ENCODE assay signal across 8 mouse cellular contexts in genomic region chr10:56431600-56432389, GRCm38 (mm10). TPM values are rescaled to one million over a fixed set of nuclear protein-coding genes. Genes with fewer than 3 reads are reported as not detected.
DNase-seq lines count a peak whose midpoint lies in the region; ATAC-seq lines count a peak whose summit lies in the region.

No protein-coding gene starts in this region.

- H3K4me3 ChIP-seq in lung, embryonic 15.5 days, result peak overlapping the region; percentile 31
- H3K4me3 ChIP-seq in hindbrain, embryonic 12.5 days, result peak overlapping the region; percentile 30
- H3K4me3 ChIP-seq in midbrain, embryonic 11.5 days (ENCODE audit: low read depth, low read length), result peak overlapping the region; percentile 23

- H3K4me1 ChIP-seq in lung, embryonic 15.5 days, result peaks cover 12% of the 10 kb centered on the region
- peaks cover 8% of the 10 kb centered on the region for H3K4me1 ChIP-seq in hindbrain, embryonic 12.5 days
- no peaks in the 10 kb centered on the region for H3K4me1 ChIP-seq in midbrain, embryonic 11.5 days (ENCODE audit: control insufficient read depth, insufficient read depth, low read length)

- H3K27me3 ChIP-seq in lung, embryonic 15.5 days, result no peaks in the 10 kb centered on the region
- H3K27me3 ChIP-seq in hindbrain, embryonic 12.5 days, result no peaks in the 10 kb centered on the region
- H3K27me3 ChIP-seq in midbrain, embryonic 11.5 days (ENCODE audit: control insufficient read depth, insufficient read depth, low read length), result no peaks in the 10 kb centered on the region; the same call in 1 of the 2 replicates

- no peaks in the 10 kb centered on the region for H3K36me3 ChIP-seq in lung, embryonic 15.5 days
- no peaks in the 10 kb centered on the region for H3K36me3 ChIP-seq in hindbrain, embryonic 12.5 days
- H3K36me3 ChIP-seq in midbrain, embryonic 11.5 days (ENCODE audit: control insufficient read depth, insufficient read depth, low read length), result no peaks in the 10 kb centered on the region

- DNase-seq in cerebellum, postnatal 36 days, result no peak
- no peak for DNase-seq in lung, adult 18-20 months
- DNase-seq in midbrain, embryonic 11.5 days (ENCODE audit: low spot score, missing footprints), result peak; percentile 89
- no peak for DNase-seq in thymus, postnatal 10 days (ENCODE audit: low spot score in 2 of 2)
- DNase-seq in gastrocnemius, adult 18-20 months (ENCODE audit: low spot score), result no peak

- no peaks in the 10 kb centered on the region for H3K9me3 ChIP-seq in lung, embryonic 15.5 days
- H3K9me3 ChIP-seq in hindbrain, embryonic 12.5 days (replicated peaks), result no peaks in the 10 kb centered on the region
- H3K9me3 ChIP-seq in midbrain, embryonic 11.5 days (ENCODE audit: control insufficient read depth, low read length), result no peaks in the 10 kb centered on the region

- no peak overlapping the region for H3K27ac ChIP-seq in lung, embryonic 15.5 days
- H3K27ac ChIP-seq in hindbrain, embryonic 12.5 days, result peak overlapping the region; percentile 55; the same call in 1 of the 2 replicates
- no peak overlapping the region for H3K27ac ChIP-seq in midbrain, embryonic 11.5 days (ENCODE audit: low read depth, low read length)

- 7% methylated on average over 23 of the region's 23 CpGs for WGBS in lung, embryonic 15.5 days
- 18% methylated on average over 23 of the region's 23 CpGs for WGBS in hindbrain, embryonic 12.5 days
- WGBS in midbrain, embryonic 11.5 days, result 26% methylated on average over 23 of the region's 23 CpGs

- peak; percentile 49; the same call in 1 of the 2 replicates for ATAC-seq in cerebellum, adult (ENCODE audit: insufficient number of reproducible peaks, low FRiP score, low TSS enrichment)
- ATAC-seq in lung, embryonic 15.5 days (ENCODE audit: borderline replicate concordance, extremely low read depth, low FRiP score, low TSS enrichment), result peak; percentile 74; the same call in 1 of the 2 replicates
- ATAC-seq in hindbrain, embryonic 12.5 days (ENCODE audit: low FRiP score), result peak; percentile 72
- peak; percentile 63 for ATAC-seq in midbrain, embryonic 11.5 days (ENCODE audit: low FRiP score)

- H3K9ac ChIP-seq in lung, embryonic 15.5 days, result no peak overlapping the region; the same call in 1 of the 2 replicates
- peak overlapping the region; percentile 57 for H3K9ac ChIP-seq in hindbrain, embryonic 12.5 days
- H3K9ac ChIP-seq in midbrain, embryonic 11.5 days (ENCODE audit: low read length), result peak overlapping the region; percentile 53

- peak overlapping the region; percentile 61 for H3K4me2 ChIP-seq in lung, embryonic 15.5 days
- H3K4me2 ChIP-seq in hindbrain, embryonic 12.5 days (replicated peaks), result peak overlapping the region; percentile 55
- H3K4me2 ChIP-seq in midbrain, embryonic 11.5 days, result peak overlapping the region; percentile 42

RNA-seq across cellular contexts. Expression of gene Gja1, which starts 54.7 kb away (rescaled TPM):
- 88.7 and 93.8 TPM in 2 replicates for polyA plus RNA-seq in lung, embryonic 15.5 days (2015; fragmentation: Nextera tagmentation; extraction: Ambion mirVana)
- 165 and 196 TPM in 2 replicates for polyA plus RNA-seq in hindbrain, embryonic 12.5 days (2016; fragmentation: Nextera tagmentation; extraction: Ambion mirVana)
- 130 and 147 TPM in 2 replicates for polyA plus RNA-seq in midbrain, embryonic 11.5 days (2014; fragmentation: Nextera tagmentation; extraction: Ambion mirVana)
- 1 to 10 TPM; 7.0 to 7.3 TPM for total RNA-seq in gastrocnemius, adult 18-20 months (2021)
